Mouse (Mus musculus) B cell, adult 67 days (primary cell): ENCODE results near the gene Gm10486. TPM values are rescaled to one million over a fixed set of nuclear protein-coding genes. Genes with fewer than 3 reads are reported as not detected.

Source experiments
- total RNA-seq, 2 experiments: library from RNA; stranded (reverse); gene quantifications; 4 replicates each; pipeline ENCODE4 v1.2.4; 2023

The Gm10486 gene
- total RNA-seq = not detected

GRCm38 (mm10) chrX:35067084-35067483 is at the start of gene Gm10486:
Gm10486 (plus strand) TSS chrX:35067384.

